Mouse (Mus musculus) MN1 (cell line): ENCODE results near the gene Nacad.
"Not testable (repeated sequence)": the region's sequence is repeated elsewhere in the genome, so short reads cannot be mapped to it uniquely, and the experiment has no call there.

ENCODE experiments used
- DNase-seq: peaks from one replicate; pipeline ENCODE4 v3.0.0-alpha.2; 2016; ENCODE audit warnings: low spot score

Nacad gene

GRCm38 (mm10) chr11:6605491-6606399, at the start of gene Nacad:
TSS of gene Nacad (minus strand) at chr11:6606053.
- DNase-seq, result peak; percentile 94

GRCm38 (mm10) chr11:6654903-6655302, 49.0 kb upstream of the Nacad start:
- peak; percentile 88 for DNase-seq

GRCm38 (mm10) chr11:6652978-6653377, 47.1 kb upstream of the Nacad start:
- not testable (repeated sequence) for DNase-seq

- no peak for DNase-seq
Measured at GRCm38 (mm10) chr11:6650519-6650918, 44.7 kb upstream of the Nacad start.

- DNase-seq, result no peak
Measured at GRCm38 (mm10) chr11:6647831-6648724, 42.2 kb upstream of the Nacad start.

- DNase-seq, result no peak
Measured at GRCm38 (mm10) chr11:6644566-6644965, 38.7 kb upstream of the Nacad start.

- DNase-seq, result no peak
Measured at GRCm38 (mm10) chr11:6639072-6639471, 33.2 kb upstream of the Nacad start.

GRCm38 (mm10) chr11:6638537-6638936, 32.7 kb upstream of the Nacad start, which contains the start of gene Wap:
TSS of gene Wap (minus strand) at chr11:6638637.
- no peak for DNase-seq

- no peak for DNase-seq
Measured at GRCm38 (mm10) chr11:6636150-6636549, 30.3 kb upstream of the Nacad start.

GRCm38 (mm10) chr11:6629655-6630054, 23.8 kb upstream of the Nacad start:
- DNase-seq, result no peak

- peak; percentile 81 for DNase-seq
Measured at GRCm38 (mm10) chr11:6628568-6628967, 22.7 kb upstream of the Nacad start.

GRCm38 (mm10) chr11:6627731-6628130, 21.9 kb upstream of the Nacad start:
- DNase-seq, result no peak

GRCm38 (mm10) chr11:6626388-6626772, 20.5 kb upstream of the Nacad start:
- DNase-seq, result no peak

GRCm38 (mm10) chr11:6625478-6626387, 19.9 kb upstream of the Nacad start, which contains the start of gene Tbrg4:
TSS of gene Tbrg4 (minus strand) at chr11:6626067.
- peak; percentile 99 for DNase-seq

GRCm38 (mm10) chr11:6624619-6625382, 18.9 kb upstream of the Nacad start:
- peak; percentile 35 for DNase-seq

GRCm38 (mm10) chr11:6623704-6624103, 17.9 kb upstream of the Nacad start:
- DNase-seq, result no peak

GRCm38 (mm10) chr11:6615250-6616205, 9.7 kb upstream of the Nacad start:
- no peak for DNase-seq

- peak; percentile 81 for DNase-seq
Measured at GRCm38 (mm10) chr11:6605021-6605481, 802 bp downstream of the Nacad start.

GRCm38 (mm10) chr11:6604604-6604936, 1.3 kb downstream of the Nacad start:
- DNase-seq, result no peak
